Mouse (Mus musculus) WW6 (cell line): ENCODE data around the gene Slc22a12.

Experiments
- DNase-seq: peaks from one replicate; pipeline ENCODE4 v3.0.0-alpha.2; 2013; ENCODE audit warnings: low read depth, low spot score

The Slc22a12 gene

GRCm38 (mm10) chr19:6516153-6516552 lies 26.7 kb downstream of the Slc22a12 start:
- no peak for DNase-seq

GRCm38 (mm10) chr19:6515448-6515847 lies 27.4 kb downstream of the Slc22a12 start:
- DNase-seq = no peak

DNA sequence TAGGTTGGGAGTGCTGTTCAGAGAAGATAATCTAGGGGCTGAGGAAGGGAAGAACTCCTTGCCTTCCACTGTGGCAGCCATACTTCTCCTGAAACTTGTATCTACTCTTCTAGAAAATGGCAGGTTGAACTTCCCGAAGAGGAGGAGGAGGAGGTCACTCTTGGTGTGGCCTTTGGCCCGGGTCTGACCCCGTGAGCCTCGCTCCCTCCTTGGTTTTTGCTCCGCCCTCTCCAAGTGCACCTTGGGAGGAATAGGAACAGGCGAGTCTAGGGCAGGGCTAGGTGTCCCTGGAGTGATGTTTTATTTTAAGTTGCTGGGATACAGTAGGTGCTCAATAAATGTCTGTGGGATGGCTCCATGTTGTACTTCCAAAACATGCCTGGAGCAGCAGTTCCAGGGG lies 27.9 kb downstream of the Slc22a12 start:
- DNase-seq = no peak

DNA sequence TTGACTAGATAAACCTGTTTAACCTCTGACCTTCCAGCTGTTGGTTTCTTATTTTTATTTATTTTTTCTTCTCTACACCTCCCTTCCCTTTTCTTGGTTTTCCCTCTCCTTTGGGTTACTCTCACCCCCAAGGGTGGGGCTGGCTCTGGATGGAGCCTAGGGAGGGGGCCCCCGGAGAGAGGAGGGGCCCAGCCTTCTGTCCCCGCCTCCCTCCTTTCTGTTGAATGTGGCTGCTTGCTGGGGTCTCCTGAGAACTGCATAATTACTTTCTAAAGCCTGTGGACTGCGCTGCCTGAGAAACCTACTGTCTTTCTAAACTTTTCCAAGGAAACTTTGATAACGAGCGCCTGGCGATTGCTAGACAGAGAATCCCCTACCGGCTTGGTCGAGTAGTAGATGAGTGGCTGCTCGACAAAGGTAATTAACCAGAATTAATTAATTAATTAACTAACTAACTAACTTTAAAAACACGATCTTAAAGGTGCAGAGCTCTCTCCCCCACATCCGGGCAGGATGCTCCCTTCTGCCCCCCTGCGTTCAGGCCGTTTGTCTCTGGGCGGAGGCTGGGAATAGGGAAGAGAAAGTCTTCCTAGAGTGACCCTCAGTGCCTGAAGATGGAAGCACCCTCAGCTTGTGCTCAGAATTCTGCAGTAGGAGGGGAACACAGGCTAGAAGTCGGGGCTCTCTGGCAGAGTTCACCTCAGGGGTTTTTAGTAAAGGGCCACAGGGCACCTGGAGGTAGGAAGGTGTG lies 29.3 kb downstream of the Slc22a12 start:
- DNase-seq = no peak

DNA sequence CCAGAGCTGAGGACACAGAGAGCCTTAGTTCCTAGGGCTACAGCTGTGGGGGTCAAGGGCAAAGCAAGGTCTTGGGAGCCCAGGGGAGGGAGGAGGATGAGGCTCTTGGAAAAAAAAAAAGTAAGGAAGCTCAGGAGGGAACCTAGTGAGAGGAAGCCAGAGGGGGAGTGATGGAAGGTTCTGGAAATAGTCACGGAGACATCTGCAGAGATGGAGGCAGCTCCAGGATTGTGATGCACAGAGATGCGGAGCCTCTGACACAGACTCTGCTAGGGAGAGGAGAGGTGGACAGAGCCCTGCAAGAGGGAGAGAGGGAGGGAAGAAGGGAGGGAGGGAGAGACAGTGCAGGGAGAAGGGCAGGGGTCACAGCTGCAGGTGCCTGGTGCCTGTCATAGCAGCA lies 32.3 kb downstream of the Slc22a12 start:
- DNase-seq = no peak

GRCm38 (mm10) chr19:6509881-6510280 lies 33.0 kb downstream of the Slc22a12 start:
- DNase-seq = no peak

- DNase-seq = no peak
These were observed 35.4 kb downstream of the Slc22a12 start for GRCm38 (mm10) chr19:6507393-6507792.

- DNase-seq = no peak
These were observed 38.2 kb downstream of the Slc22a12 start for GRCm38 (mm10) chr19:6504656-6505045.

DNA sequence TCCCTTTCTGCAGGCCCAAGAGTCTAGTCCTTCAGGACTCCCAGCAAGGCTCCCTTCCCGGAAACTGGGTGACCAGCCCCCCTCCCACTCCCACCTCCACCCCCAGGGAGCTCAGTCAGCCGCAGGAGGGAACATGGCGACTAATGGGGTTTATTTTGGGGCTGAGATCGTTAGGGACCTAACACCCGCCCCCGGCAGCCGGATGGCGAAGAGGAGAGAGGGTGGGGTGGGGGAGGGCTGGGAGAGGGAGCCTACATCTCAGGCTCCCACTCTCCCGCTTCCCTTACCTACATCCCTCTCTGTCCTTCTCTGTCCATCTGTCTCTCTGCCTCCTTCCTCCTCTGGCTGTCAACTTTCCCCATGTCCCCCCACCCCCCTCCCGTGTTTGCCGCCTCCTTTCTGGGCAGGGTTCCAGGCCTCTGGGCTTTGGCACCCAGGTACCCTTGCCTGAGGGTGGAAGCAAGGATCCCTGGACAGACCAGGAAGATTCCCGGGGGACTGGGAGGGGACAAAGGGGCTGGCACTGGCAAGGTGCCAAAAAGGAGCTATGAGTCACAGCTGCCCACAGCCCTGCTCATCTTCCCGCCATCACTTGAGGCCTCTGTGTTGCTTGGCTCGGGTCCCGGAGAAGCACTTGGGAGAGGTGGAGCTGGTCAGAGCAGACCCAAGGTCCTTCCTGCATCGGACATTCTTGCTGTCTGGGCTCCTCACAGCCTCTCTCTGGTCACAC lies 38.7 kb downstream of the Slc22a12 start:
- no peak for DNase-seq

GRCm38 (mm10) chr19:6502543-6503319 lies 40.1 kb downstream of the Slc22a12 start:
- DNase-seq = peak; percentile 65

DNA sequence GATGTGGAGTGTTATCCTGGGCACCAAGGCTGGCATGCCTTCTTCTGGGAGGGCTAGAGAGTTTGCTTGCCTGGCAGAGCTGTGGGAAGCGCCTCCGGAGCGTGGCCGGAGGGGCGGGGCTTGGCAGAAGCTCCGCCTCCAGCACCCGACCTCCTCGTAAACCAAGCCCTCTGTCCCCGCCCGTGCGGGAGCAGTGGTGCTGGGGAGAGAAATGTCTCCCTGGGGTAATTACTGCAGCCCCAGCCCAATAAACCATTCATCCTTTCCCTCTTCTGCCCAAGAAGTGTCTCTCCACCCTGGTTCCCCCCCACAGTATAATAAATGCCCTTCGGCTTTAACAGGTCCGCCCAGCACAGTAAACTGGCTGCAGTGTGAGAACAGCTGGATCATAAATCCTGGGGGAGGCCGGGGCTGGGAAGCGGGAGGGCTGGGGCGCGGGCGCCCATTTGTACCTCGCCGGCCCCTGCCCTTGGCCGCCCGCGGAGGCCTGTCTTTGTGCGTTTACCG lies 40.7 kb downstream of the Slc22a12 start:
- DNase-seq = no peak

GRCm38 (mm10) chr19:6500636-6501025 lies 42.2 kb downstream of the Slc22a12 start:
- no peak for DNase-seq

DNA sequence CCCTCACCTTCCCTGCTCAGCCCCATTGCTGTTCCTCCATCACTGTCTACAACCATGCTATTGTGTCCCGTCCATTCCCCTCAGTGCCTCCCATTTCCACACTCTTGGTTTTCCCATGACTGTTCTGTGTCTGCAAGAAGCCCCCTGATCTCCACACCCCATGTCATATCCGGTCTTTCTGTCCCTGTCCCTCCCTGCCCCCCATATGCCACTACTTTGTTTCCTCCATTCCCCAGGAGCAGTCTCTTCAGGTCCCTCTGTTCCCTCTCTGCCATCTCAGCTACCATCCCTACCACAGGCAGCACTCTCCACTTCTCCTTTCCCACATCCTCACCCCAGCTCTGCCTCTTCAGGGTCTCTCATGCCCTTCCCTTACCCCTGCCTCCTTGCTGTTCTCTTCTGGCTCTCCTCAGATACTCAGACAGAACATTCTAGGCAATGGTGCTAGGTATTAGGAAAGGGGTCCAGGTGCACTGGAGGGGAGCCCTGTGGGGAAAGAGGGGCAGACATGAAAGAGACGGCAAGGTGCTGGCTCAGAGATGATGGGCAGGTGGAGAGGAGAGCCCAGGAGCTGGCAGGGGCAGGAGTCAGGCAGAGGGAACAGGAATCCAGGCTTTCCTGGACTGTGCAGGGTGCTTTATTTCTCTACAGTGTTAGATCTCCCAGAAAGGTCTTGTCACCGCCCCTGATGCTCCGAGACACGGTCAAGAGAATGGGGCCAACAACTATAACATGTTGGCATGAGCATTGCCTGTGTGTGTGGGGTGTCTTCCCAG lies 42.8 kb downstream of the Slc22a12 start:
- DNase-seq = no peak

DNA sequence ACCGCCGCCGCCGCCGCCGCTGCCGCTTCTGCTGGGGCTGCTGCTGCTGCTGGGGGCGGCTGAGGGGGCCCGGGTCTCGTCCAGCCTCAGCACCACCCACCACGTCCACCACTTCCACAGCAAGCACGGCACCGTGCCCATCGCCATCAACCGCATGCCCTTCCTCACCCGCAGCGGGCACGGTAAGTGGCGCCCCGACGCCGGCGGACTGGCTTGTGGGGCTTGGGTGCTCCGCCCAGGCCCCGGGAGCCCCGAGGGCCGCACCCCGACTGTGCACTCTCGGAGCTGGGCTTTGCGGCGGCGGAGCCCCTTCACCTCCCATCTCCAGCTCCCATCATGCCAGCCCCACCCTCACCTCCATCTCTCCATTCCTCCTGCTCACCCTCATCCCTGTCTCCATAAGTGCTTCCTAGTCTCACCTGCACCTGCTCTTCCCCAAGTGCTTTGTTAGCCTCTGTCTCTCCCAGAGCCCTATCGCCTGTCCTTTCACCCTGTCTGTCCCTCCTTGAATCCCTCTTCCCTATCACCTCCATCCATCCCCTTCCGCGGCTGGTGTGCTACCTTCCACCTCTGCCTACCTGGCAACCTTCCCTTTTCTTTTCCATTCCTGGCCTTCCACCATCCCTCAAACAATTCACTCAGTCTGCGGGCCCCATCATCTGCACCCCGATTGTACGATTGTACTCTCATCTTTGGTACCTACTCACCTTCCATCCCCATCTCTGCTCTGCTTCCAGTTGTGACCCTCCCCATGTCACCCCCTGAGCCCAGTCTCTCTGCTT lies 44.3 kb downstream of the Slc22a12 start:
- no peak for DNase-seq

DNA sequence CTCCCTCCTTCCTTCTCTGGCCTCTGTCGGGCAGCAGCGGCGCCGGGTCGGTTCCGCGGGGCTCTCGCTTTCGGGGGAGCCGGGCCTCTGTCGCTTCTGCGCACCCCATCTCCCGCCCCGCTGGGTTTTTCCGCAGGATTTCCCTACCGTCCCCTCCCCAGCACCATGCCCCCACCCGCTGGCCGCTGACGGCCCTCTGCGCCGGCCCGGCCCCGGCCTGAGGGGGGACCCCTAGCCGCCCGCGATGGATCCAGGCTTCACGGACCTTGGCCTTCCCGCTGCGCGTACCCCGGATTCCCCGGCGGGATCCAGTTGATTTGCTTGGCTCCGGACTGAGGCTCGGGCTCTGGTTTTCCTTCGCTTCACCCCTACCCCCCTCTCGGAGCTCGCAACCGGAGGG lies 45.0 kb downstream of the Slc22a12 start:
- DNase-seq = no peak

DNA sequence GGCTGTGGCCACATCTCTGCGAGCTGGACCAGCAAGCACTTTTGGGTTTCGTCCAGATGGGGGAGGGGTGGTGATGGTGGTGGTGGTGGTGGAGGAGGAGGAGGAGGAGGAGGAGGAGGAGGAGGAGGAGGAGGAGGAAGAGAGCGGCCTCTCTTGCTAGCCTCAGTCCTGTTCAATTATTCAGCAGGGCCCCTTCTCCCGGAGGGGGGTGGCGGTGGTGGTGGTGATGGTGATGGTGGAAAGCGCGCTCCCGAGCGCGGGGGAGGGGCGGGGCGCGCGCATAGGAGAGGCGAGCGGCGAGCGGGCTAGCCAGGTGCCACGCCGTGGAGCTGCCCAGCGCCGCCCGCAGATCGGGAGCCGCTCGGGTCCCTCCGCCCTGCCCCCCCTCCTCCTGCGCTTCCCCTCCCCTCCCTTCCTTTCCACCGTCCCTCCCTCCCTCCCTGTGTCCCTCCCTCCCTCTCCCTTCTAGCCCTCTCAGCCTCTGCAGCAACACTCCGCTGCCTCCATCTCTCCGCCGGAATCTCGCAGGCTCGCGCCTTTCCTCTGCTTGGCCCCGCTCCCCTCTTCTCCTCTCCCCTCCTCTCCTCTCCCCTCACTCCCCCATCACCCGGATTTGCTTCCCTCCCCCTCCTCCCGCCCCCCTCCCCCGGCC lies 45.6 kb downstream of the Slc22a12 start:
- no peak for DNase-seq

DNA sequence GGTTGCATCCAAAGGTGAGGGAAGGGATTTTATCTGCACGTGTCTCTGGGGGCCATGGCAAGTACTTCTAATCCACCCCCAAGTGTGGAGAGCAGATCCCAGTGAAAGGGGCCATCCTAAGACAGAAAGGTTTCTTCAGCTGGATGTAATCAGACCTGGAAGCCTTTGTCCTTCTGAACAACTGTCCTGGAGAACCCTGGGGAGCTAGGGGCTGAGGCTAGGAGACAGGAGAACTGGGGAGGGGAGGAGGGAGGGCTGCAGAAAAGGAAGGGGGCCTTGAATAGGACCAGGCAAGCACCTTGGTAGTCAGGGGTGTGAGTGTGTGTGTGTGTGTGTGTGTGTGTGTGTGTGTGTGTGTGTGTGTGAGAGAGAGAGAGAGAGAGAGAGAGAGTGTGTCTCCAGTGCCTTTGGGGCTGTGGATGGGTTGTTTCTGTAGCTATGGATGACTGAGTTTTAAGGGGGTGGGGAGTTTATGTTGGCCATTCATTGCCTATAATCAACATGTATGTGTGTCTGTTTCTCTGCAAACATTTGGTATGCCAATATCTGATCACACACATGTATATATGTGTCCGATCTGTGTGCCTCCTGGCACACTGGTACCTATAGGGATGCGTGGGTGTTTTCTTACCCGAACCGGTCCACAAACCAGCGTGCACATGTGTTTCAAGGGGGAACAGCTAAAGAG lies 46.2 kb downstream of the Slc22a12 start:
- DNase-seq = no peak

DNA sequence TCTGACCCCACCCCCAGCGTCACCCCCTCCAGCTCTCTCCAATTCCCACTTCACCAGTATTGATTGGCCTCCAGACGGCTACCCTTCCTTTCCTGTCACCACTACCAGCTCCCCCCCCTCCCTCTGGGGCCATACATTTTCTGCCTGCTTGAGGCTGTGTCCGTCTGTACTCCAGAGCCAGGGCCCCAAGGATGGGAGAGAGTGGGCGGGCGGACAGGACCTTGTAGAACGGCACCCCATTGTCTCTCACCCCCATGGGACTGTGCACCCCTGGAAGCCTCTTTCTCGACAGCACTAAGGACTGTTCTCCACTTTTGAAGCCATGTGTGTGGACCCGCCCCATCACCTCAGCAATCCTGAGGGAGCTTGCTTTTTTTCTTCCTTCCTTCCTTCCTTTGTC lies 47.1 kb downstream of the Slc22a12 start:
- DNase-seq = no peak

GRCm38 (mm10) chr19:6494504-6495170 lies 48.2 kb downstream of the Slc22a12 start:
- DNase-seq = no peak
